Mouse (Mus musculus) olfactory bulb, adult 2 months (tissue): Measurements from ENCODE around the gene Cabp7. TPM values are rescaled to one million over a fixed set of nuclear protein-coding genes. Genes with fewer than 3 reads are reported as not detected.

Source experiments
- H3K27ac ChIP-seq: fragments of 200-500 bp; 2 replicates; pipeline ENCODE4 v1.5.1; 2012; ENCODE audit warnings: low read depth, low read length; ENCODE audit not compliant: insufficient read depth
- H3K4me1 ChIP-seq: fragments of 200-500 bp; 2 replicates; pipeline ENCODE4 v1.6.1; 2012; ENCODE audit warnings: low read length; ENCODE audit not compliant: control insufficient read depth, insufficient read depth
- H3K4me3 ChIP-seq: fragments of 200-500 bp; 2 replicates; pipeline ENCODE4 v1.5.1; 2012; ENCODE audit warnings: mild to moderate bottlenecking, low read depth, low read length, moderate library complexity; ENCODE audit not compliant: insufficient read depth
- CTCF ChIP-seq: fragments of 200-500 bp; IDR thresholded peaks from 2 replicates; pipeline ENCODE4 v1.5.1; 2012; ENCODE audit warnings: low read depth, mild to moderate bottlenecking, low read length, moderate library complexity; ENCODE audit not compliant: insufficient read depth
- POLR2A ChIP-seq: fragments of 200-500 bp; IDR thresholded peaks from 2 replicates; pipeline ENCODE4 v1.6.1; 2012; ENCODE audit warnings: mild to moderate bottlenecking, low read depth, low read length, moderate library complexity; ENCODE audit not compliant: insufficient read depth
- WGBS: fragments of 180-500 bp; shearing (Covaris S2); methylation state at CpG from one replicate; pipeline ENCODE4 v1.1.7; 2018; 5-methylcytosine and 5-hydroxymethylcytosine counted together
- polyA plus RNA-seq: library from polyadenylated mRNA; stranded (reverse); fragments of >200 nt; gene quantifications from 2 replicates; pipeline ENCODE4 v1.2.4, GENCODE M21; 2012; ENCODE audit warnings: low replicate concordance; ENCODE audit not compliant: missing spikeins, insufficient read depth, insufficient read length

Gene Cabp7
- polyA plus RNA-seq, 1 experiment = not detected

- 92% methylated on average over 9 of the region's 9 CpGs for WGBS
- no peak overlapping the region for H3K4me3 ChIP-seq
- TF ChIP-seq POLR2A (no peak), CTCF (no peak)
These were observed 9.9 kb upstream of the Cabp7 start for GRCm38 (mm10) chr11:4756460-4756859.

GRCm38 (mm10) chr11:4754867-4755266 is 8.3 kb upstream of the Cabp7 start:
- TF ChIP-seq POLR2A (no peak), CTCF (no peak)
- H3K27ac ChIP-seq = no peak overlapping the region
- 83% methylated on average over 11 of the region's 11 CpGs for WGBS
- H3K4me1 ChIP-seq = peaks cover 4% of the 10 kb centered on the region; the same call in 1 of the 2 replicates
- H3K4me3 ChIP-seq = no peak overlapping the region

More at GRCm38 (mm10) chr11:4756460-4756859, 9.9 kb upstream of the Cabp7 start:
- peaks cover 12% of the 10 kb centered on the region for H3K4me1 ChIP-seq
- H3K27ac ChIP-seq = no peak overlapping the region

DNA sequence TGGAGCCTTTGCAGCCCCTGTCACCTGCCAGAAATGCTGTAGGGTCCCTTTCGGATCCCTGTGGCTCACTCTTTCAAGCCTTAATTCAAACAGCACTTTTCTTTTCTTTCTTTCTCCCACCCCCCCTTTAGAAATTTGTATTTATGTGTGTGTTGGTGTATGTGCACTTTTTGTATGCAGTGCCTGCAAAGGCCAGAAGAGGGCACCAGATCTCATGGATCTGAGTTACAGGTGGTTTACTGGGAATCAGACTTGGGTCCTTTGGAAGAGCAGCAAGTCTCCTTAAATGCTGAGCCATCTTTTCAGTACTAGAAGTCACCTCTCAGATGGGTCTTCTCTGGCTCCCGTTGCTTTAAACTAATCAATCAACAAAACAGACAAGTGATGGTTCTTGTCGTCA is 7.5 kb upstream of the Cabp7 start:
- TF ChIP-seq POLR2A (no peak), CTCF (no peak)
- 93% methylated on average over 3 of the region's 3 CpGs for whole genome bisulfite sequencing
- no peak overlapping the region for H3K4me3 ChIP-seq
- no peak overlapping the region for H3K27ac ChIP-seq
- H3K4me1 ChIP-seq = peaks cover 4% of the 10 kb centered on the region; the same call in 1 of the 2 replicates

DNA sequence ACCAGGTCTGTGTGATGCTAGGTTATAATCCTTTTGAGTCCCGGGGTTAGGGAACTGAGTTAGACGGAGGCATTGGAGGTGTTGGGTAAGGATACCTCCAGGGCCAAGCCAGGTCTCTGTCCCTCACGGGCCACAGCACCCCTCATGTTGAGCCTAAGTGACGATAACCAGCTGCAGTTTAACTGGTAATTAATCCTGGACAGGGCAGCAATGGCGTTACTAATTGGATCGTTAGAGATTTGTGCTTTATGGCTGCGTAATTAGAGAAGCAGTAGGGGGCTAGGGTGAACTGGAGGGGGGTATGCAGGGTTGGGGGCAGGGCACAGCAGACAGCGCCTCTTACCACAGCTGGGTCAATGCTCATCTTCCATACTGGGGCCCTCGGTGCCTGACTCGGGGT is 6.3 kb upstream of the Cabp7 start:
- Histone ChIP-seq H3K27ac (no peak overlapping the region), H3K4me1 (peaks cover 4% of the 10 kb centered on the region; the same call in 1 of the 2 replicates), H3K4me3 (no peak overlapping the region)
- TF ChIP-seq POLR2A (no peak), CTCF (no peak)
- WGBS = 39% methylated on average over 10 of the region's 10 CpGs

DNA sequence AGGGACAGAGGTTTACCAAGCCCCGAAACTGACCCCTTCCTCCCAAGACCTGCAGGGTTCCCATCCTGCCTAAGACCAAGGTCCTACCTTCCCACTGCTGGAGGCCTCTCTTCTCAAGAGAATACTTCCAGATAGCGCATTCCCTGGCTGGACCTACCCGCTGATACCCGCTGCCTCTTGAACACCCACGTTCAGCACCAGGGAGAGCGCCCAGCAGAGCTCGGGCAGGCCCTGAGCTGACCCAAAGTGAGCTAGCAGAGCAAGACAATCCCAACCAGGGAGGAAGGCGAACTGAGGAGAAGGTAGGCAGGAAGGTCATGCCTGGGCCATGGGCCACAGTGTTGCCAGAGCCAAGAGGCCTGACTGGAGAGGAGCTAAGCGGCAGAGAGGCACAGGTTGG is 3.7 kb upstream of the Cabp7 start:
- Histone ChIP-seq H3K27ac (no peak overlapping the region), H3K4me1 (peaks cover 14% of the 10 kb centered on the region), H3K4me3 (no peak overlapping the region)
- TF ChIP-seq CTCF (no peak), POLR2A (no peak)
- WGBS = 69% methylated on average over 9 of the region's 9 CpGs

DNA sequence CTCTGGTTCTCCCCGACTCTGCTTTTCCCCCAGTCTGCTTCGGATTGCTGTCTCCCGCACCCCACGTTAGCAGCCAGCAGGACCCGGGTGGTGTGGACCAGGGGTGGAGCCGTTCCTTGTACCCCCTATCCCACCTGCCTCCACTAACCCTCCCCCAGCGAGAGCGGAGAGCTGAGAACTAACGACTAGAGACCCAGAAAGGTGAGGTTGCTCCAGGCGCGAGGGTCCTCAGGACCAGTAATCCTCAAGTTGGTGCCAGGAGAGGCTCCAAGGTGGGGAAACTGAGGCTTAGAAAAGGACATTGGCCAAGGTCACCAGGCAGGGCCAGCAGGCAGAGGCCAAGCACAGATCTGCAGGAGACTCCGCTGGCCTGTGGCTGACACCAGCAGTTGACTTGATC is 707 bp upstream of the Cabp7 start:
- Histone ChIP-seq H3K4me1 (peaks cover 14% of the 10 kb centered on the region), H3K4me3 (peak overlapping the region; percentile 15; the same call in 1 of the 2 replicates), H3K27ac (no peak overlapping the region)
- TF ChIP-seq CTCF = no peak
- TF ChIP-seq POLR2A = no peak
- WGBS = 8% methylated on average over 12 of the region's 12 CpGs

- Histone ChIP-seq H3K4me3 (peak overlapping the region; percentile 54), H3K27ac (no peak overlapping the region), H3K4me1 (peaks cover 14% of the 10 kb centered on the region)
- WGBS = 1% methylated on average over 39 of the region's 39 CpGs
- TF ChIP-seq CTCF = no peak
- TF ChIP-seq POLR2A = no peak
These were observed 609 bp downstream of the Cabp7 start for GRCm38 (mm10) chr11:4745969-4746368.

DNA sequence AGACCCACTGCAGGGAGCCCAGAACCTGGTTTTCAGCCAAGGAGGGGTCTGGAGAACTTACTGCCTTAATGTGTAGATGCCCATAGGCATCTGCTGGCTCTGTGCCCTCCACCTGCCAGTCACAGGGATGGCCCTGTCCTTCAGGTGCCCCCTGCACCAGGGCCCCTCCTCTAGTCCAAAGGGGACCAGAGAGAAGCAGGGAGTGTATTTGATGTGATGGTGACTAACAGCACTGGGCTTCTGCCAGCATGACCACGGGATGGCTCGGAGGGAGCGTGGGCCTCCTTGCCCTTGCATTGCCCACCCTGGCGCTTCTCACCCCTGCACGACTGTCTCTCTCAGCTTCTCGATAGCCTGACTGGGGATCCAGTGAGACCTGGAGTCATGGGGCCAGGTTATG is 1.9 kb downstream of the Cabp7 start:
- WGBS = 70% methylated on average over 6 of the region's 6 CpGs
- peaks cover 15% of the 10 kb centered on the region for H3K4me1 ChIP-seq
- H3K4me3 ChIP-seq = no peak overlapping the region
- no peak overlapping the region for H3K27ac ChIP-seq
- TF ChIP-seq POLR2A (no peak), CTCF (no peak)

GRCm38 (mm10) chr11:4740785-4741184 is 5.8 kb downstream of the Cabp7 start:
- peaks cover 11% of the 10 kb centered on the region; the same call in 1 of the 2 replicates for H3K4me1 ChIP-seq
- TF ChIP-seq CTCF (no peak), POLR2A (no peak)
- no peak overlapping the region for H3K4me3 ChIP-seq
- 84% methylated on average over 5 of the region's 5 CpGs for WGBS
- H3K27ac ChIP-seq = no peak overlapping the region

GRCm38 (mm10) chr11:4738719-4739118 is 7.9 kb downstream of the Cabp7 start:
- TF ChIP-seq POLR2A (no peak), CTCF (no peak)
- Histone ChIP-seq H3K27ac (no peak overlapping the region), H3K4me3 (no peak overlapping the region), H3K4me1 (peaks cover 9% of the 10 kb centered on the region; the same call in 1 of the 2 replicates)
- WGBS = 95% methylated on average over 16 of the region's 16 CpGs
